Mouse (Mus musculus): ENCODE results near the gene Fubp1. TPM values are rescaled to one million over a fixed set of nuclear protein-coding genes. Genes with fewer than 3 reads are reported as not detected.

The Fubp1 gene
- total RNA-seq (2021) = 100 to 1,000 TPM; 105 to 116 TPM
- long read RNA-seq, experiment 1, full-length matches to known transcripts = 25 of 62 reads
- long read RNA-seq, experiment 1, partial matches to known transcripts = 7 of 62 reads
- long read RNA-seq, experiment 1, other reads (novel, unspliced or antisense) = 30 of 62 reads
- long read RNA-seq, experiment 2, full-length matches to known transcripts = 22 of 50 reads
- long read RNA-seq, experiment 2, partial matches to known transcripts = 1 of 50 reads
- long read RNA-seq, experiment 2, other reads (novel, unspliced or antisense) = 27 of 50 reads

GRCm38 (mm10) chr3:152209967-152210634 lies at the start of gene Fubp1, which contains the start of gene Dnajb4:
Gene Fubp1 (plus strand): TSS chr3:152210422.
Gene Dnajb4 (minus strand): TSS chr3:152210302.
- DNase-seq (ENCODE audit: low spot score in 2 of 2) = peak; percentile 100

GRCm38 (mm10) chr3:152160607-152161006 lies 49.6 kb upstream of the Fubp1 start:
- no peak for DNase-seq (ENCODE audit: low spot score in 2 of 2)

DNA sequence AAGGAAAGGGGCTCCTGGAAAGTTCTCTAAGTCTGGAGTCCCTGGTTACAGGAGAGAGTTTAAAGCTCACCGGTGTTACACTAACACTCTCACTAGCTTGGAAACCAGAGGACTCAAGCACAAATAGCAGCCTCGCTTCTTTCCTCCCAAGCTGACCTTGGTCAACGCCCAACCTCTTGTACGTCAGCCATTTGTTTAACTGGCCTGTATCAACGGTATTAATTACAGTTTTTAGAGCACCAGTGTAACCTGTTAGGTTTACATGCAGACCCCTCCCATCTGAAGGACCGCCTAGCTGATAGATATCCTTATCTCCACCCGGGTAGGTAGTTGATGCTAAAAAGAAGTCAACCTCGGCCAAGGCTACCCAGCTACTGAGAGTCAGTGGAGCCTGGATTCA lies 46.9 kb upstream of the Fubp1 start:
- DNase-seq (ENCODE audit: low spot score in 2 of 2) = no peak

DNA sequence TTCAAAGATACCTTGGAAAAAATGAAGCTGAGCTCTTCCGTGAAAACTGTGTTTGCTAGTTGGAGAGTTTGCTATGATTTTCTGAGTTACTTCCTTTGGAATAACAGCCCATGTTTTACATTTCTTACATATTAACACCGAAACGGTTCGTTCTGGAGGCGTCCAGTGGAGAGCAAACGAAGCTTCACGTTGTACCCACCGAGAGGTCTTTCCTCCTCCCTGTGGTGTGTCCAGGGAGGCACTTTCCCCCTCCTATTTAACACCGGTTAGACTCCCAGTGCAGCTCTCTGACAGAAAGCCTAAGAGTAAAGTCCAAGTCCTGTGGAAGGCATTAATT lies 45.2 kb upstream of the Fubp1 start:
- DNase-seq (ENCODE audit: low spot score in 2 of 2) = no peak

GRCm38 (mm10) chr3:152165351-152166098 lies 44.7 kb upstream of the Fubp1 start:
- no peak for DNase-seq (ENCODE audit: low spot score in 2 of 2)

- no peak for DNase-seq (ENCODE audit: low spot score in 2 of 2)
These were observed 44.2 kb upstream of the Fubp1 start, which contains the start of gene Gipc2 for GRCm38 (mm10) chr3:152166099-152166423. Gene Gipc2 (minus strand): TSS chr3:152166230.

GRCm38 (mm10) chr3:152166699-152167451 lies 43.3 kb upstream of the Fubp1 start:
- DNase-seq (ENCODE audit: low spot score in 2 of 2) = no peak

DNA sequence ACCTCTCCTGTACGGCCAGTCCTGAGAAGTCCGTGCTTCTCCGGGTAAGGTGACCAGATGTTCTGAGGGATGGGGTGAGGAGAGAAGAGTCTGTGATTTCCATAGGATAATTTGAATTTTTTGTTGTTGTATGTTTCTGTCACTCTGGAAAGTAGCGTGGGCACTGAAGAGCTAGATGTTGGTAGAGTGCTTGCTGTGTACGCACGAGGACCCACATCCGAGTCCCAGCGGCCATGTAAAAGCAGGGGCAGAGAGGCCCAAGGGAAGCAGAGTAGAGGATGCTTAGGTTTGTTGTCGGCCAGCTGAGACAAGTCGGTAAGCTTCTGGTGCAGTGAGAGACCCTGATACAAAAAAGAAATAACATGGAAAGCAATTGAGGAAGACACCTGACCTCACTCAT lies 42.2 kb upstream of the Fubp1 start:
- DNase-seq (ENCODE audit: low spot score in 2 of 2) = no peak

GRCm38 (mm10) chr3:152170407-152170806 lies 39.8 kb upstream of the Fubp1 start:
- DNase-seq (ENCODE audit: low spot score in 2 of 2) = no peak

DNA sequence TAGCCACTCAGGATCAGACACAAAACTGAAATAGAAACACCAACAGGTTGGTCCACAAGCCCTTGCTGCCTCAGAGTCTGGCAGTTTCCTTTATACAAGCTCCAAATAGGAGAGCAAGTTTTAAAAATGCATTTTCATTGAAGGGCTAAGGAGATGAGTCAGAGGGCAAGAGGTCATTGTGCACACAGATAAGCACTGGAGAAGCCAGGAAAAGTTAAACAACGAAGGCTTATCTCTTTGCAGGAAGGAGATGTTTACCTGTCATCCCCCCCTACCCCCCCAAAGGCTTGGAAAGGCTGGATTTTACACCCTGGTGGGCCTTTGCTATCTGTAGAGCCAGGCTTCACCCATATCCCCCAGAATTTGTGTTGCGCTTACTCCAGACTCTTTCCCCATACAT lies 39.0 kb upstream of the Fubp1 start:
- no peak for DNase-seq (ENCODE audit: low spot score in 2 of 2)

GRCm38 (mm10) chr3:152171862-152172261 lies 38.4 kb upstream of the Fubp1 start:
- DNase-seq (ENCODE audit: low spot score in 2 of 2) = no peak

DNA sequence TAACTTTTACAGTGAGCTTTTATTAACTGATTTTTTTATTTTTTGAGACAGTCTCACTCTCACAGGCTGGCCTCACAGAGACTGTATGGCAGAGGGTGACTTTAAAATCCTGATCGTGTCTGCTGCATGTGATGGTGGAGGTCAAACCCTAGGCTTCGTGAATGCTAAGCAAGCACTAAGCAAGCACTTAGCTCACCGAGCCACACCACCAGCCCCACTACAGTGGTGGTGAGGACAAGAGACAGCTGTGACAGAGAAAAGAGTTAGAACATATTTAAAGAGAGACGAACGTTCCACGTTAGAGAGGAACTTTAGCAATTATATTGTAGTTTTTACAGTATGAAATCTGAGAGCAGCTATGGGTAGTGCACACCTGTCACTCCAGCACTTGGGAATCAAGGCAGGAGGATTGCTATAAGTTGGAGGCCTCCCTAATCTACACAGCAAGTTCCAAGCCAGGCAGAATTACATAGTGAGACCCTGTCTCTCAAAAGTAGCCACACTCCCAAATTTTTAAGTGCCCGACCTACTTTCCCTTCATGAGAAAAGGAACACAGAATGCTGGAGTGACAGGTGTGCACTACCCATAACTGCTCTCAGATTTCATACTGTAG lies 37.8 kb upstream of the Fubp1 start:
- DNase-seq (ENCODE audit: low spot score in 2 of 2) = no peak

- no peak for DNase-seq (ENCODE audit: low spot score in 2 of 2)
These were observed 31.4 kb upstream of the Fubp1 start for GRCm38 (mm10) chr3:152178816-152179215.

- no peak for DNase-seq (ENCODE audit: low spot score in 2 of 2)
These were observed 30.9 kb upstream of the Fubp1 start for GRCm38 (mm10) chr3:152179285-152179684.

DNA sequence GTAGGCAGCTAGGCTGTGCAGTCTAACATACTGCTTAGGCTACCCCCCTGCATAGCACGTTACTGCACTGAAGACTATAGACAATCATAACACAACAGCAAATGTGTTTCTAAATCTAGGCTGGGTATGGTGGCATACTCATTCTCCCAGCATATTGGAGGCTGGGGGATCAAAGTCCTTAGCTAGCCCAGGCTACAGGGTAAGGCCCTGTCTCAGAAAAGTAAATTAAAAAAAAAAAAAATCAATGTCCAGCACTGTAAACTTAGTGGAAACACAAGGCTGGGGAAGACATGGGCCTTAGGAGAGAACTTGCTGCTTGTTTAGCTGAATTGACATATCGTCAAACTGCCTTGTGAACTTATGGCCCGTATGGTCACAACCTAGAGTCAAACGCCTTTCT lies 29.6 kb upstream of the Fubp1 start:
- DNase-seq (ENCODE audit: low spot score in 2 of 2) = no peak

- DNase-seq (ENCODE audit: low spot score in 2 of 2) = no peak
These were observed 26.7 kb upstream of the Fubp1 start for GRCm38 (mm10) chr3:152183522-152183921.

DNA sequence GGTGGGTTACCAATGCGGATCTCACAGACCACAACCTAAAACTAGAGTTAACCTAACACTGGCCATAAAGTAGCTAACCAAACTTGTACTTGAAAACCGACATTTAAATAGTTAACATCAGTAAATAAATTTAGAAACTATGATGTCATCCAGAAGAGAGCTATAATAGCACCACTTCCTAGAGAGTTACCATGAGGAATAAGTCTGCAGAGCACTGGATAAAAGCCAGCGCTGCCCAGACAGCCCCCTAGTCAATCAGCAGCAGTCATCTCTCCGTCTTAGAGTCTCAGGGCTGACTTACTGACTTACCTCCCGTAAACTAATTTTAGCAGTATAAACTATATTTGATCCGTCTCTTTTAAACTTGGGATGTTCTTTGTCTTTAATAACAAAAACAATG lies 24.1 kb upstream of the Fubp1 start:
- DNase-seq (ENCODE audit: low spot score in 2 of 2) = no peak

DNA sequence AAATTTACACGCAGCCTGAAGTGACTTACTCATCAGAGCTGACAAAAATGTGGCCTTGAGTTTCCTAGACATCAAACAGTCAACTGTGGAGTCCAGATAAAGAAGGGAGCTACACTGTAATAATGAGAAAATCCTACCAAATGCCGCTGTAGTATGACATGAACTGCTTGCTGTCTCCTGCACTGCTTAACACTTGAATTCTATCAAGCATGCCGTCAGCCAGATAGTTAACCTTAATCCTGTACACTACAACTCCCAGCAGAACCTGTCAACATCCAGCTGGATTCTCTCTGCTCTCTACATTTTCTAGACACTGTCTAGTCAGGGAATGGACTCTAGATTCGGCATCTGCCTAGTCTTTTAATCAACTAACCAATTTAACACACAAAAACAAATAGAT lies 20.9 kb upstream of the Fubp1 start:
- DNase-seq (ENCODE audit: low spot score in 2 of 2) = no peak

GRCm38 (mm10) chr3:152190679-152191477 lies 19.3 kb upstream of the Fubp1 start:
- no peak for DNase-seq (ENCODE audit: low spot score in 2 of 2)

GRCm38 (mm10) chr3:152191791-152192237 lies 18.4 kb upstream of the Fubp1 start:
- DNase-seq (ENCODE audit: low spot score in 2 of 2) = no peak
